Comparison of ENCODE assay signal across 31 mouse cellular contexts in the genomic region with DNA sequence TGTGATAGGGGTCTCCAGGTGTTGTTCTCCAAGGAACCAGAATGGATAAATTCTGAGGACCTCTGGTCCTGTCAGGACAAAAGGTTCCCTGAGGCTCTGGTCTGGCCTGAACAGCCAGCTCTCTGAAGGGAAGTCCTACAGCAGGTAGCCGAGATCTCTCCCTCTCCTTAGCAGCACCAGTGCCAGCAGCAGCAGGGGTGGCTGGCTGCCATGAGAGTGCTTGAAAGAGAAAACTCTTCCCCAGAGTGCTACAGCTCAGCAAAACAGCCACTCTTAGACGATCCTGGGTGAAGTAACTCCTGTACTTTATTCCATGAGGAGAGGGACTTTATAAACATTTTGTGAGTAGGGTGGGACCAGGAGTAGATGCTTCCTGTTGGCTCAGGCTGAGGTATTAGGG. TPM values are rescaled to one million over a fixed set of nuclear protein-coding genes. Genes with fewer than 3 reads are reported as not detected.
DNase-seq lines count a peak whose midpoint lies in the region; TF ChIP-seq lines count a peak whose summit lies in the region.
"Had no signal": no experiment of that assay in that cellular context is flagged by ENCODE, and none has a peak within 500 bp of the region (broad histone marks: within the 10 kb centered on the region; RNA-seq: fewer than 3 reads in every experiment).

No protein-coding gene starts in this region.

- TF ChIP-seq POLR2A in lung, adult 2 months (IDR thresholded peaks at IDR 0.05; ENCODE audit: borderline replicate concordance, extremely low read depth, low read depth, low read length), result no peak

- WGBS in lung, adult 2 months, result 30% methylated on average over 2 of the region's 2 CpGs

- H3K4me1 ChIP-seq in lung, adult 2 months (ENCODE audit: control insufficient read depth, insufficient read depth, low read length), result peaks cover 2% of the 10 kb centered on the region; the same call in 1 of the 2 replicates

- H3K4me3 ChIP-seq in lung, adult 2 months (replicated peaks; ENCODE audit: extremely low read depth, low read depth, low read length), result no peak overlapping the region
- H3K4me3 ChIP-seq: embryonic facial prominence, embryonic 15.5 days; erythroblast, embryonic 14.5 days; forebrain, embryonic 10.5 days; gastrocnemius, adult 2 months; heart, adult 2 months; heart, embryonic 13.5 days; hindbrain, embryonic 12.5 days had no signal

- peak; percentile 21 for DNase-seq in adrenal gland, postnatal 14 days
- DNase-seq in adrenal gland, adult 2 months, result no peak
- DNase-seq in NIH3T3 (ENCODE audit: low read depth), result peak; percentile 50
- DNase-seq in lung, adult 2 months, result peak; percentile 54
- DNase-seq in lung, postnatal 25 days (ENCODE audit: low spot score), result peak; percentile 66
- no peak for DNase-seq in gastrocnemius, adult 8-10 months (ENCODE audit: low spot score in 2 of 2)
- DNase-seq in kidney, postnatal 25 days, result no peak
- no peak for DNase-seq in adipocyte (ENCODE audit: low spot score)
- DNase-seq: adrenal gland, postnatal 25 days; cerebellum, adult 8-10 months; cerebellum, postnatal 14 days; embryo, embryonic 11 days; gastrocnemius, adult 2 months; gastrocnemius, postnatal 36 days; heart, adult 2 months; heart, postnatal 4 days had no signal

- no peak for TF ChIP-seq CTCF in lung, adult 2 months (IDR thresholded peaks at IDR 0.05; ENCODE audit: insufficient read depth, low read length)

RNA-seq across cellular contexts. Expression of a gene that starts 8.1 kb away (rescaled TPM):
- total RNA-seq in adrenal gland, postnatal 14 days (2021), result not detected in 2 replicates
- total RNA-seq in adrenal gland, adult 2 months (2021), result not detected
- not detected in 2 replicates for polyA plus RNA-seq in adrenal gland, adult 2 months (2012; rRNA removed)
- 0.11 and 0.96 TPM in 2 replicates for polyA plus RNA-seq in lung, adult 2 months (2012; rRNA removed)
- total RNA-seq in gastrocnemius, adult 8-10 months (2022), result not detected
- total RNA-seq: adrenal gland, postnatal 25 days; common myeloid progenitor, adult 5-6 weeks; gastrocnemius, adult 2 months; gastrocnemius, postnatal 36 days; heart, adult 2 months; heart, postnatal 4 days; MEL had no signal
- polyA plus RNA-seq: activated CD4-positive, CD25-positive, alpha-beta regulatory T cell, adult 4 months; forebrain, embryonic 14.5 days; heart, adult 2 months; heart, postnatal 0 days; hindbrain, embryonic 16.5 days; inflammation-experienced regulatory T-cells, adult 6 months had no signal

RNA-seq across cellular contexts. Expression of a gene that starts 9.4 kb away (rescaled TPM):
- total RNA-seq in adrenal gland, postnatal 14 days (2021), result 0.34 and 0.37 TPM in 2 replicates
- under 1 TPM; 0.21 to 0.26 TPM for total RNA-seq in adrenal gland, adult 2 months (2021)
- polyA plus RNA-seq in adrenal gland, adult 2 months (2012; rRNA removed), result 0.63 and 0.74 TPM in 2 replicates
- 1.5 and 2.7 TPM in 2 replicates for polyA plus RNA-seq in lung, adult 2 months (2012; rRNA removed)
- total RNA-seq in gastrocnemius, adult 8-10 months (2022), result not detected
- total RNA-seq: common myeloid progenitor, adult 5-6 weeks; gastrocnemius, adult 2 months; gastrocnemius, postnatal 36 days; heart, adult 2 months; heart, postnatal 4 days; MEL had no signal
- polyA plus RNA-seq: embryonic facial prominence, embryonic 11.5 days; embryonic facial prominence, embryonic 15.5 days; erythroblast, embryonic 14.5 days; forebrain, embryonic 10.5 days; forebrain, embryonic 14.5 days; heart, embryonic 13.5 days; heart, postnatal 0 days; hindbrain, embryonic 12.5 days; hindbrain, embryonic 16.5 days had no signal

RNA-seq across cellular contexts. Expression of a gene that starts 34.7 kb away (rescaled TPM):
- total RNA-seq in adrenal gland, postnatal 14 days (2021), result not detected in 2 replicates
- not detected for total RNA-seq in adrenal gland, adult 2 months (2021)
- not detected in 2 replicates for polyA plus RNA-seq in adrenal gland, adult 2 months (2012; rRNA removed)
- polyA plus RNA-seq in lung, adult 2 months (2012; rRNA removed), result not detected in 2 replicates
- total RNA-seq in gastrocnemius, adult 8-10 months (2022), result not detected
- total RNA-seq: adrenal gland, postnatal 25 days; common myeloid progenitor, adult 5-6 weeks; gastrocnemius, adult 2 months; gastrocnemius, postnatal 36 days; heart, adult 2 months; heart, postnatal 4 days; MEL had no signal
- polyA plus RNA-seq: activated CD4-positive, CD25-positive, alpha-beta regulatory T cell, adult 4 months; C2C12; embryonic facial prominence, embryonic 11.5 days; embryonic facial prominence, embryonic 15.5 days; erythroblast, embryonic 14.5 days; forebrain, embryonic 10.5 days; forebrain, embryonic 14.5 days; heart, adult 2 months; heart, embryonic 13.5 days; heart, postnatal 0 days; hindbrain, embryonic 12.5 days; hindbrain, embryonic 16.5 days; inflammation-experienced regulatory T-cells, adult 6 months; Patski had no signal

RNA-seq across cellular contexts. Expression of a gene that starts 48.1 kb away (rescaled TPM):
- total RNA-seq in adrenal gland, postnatal 14 days (2021), result 0.41 and 1.6 TPM in 2 replicates
- under 1 TPM; 0.24 to 0.46 TPM for total RNA-seq in adrenal gland, adult 2 months (2021)
- 0.58 and 0.68 TPM in 2 replicates for polyA plus RNA-seq in adrenal gland, adult 2 months (2012; rRNA removed)
- 0.24 and 12.9 TPM in 2 replicates for polyA plus RNA-seq in lung, adult 2 months (2012; rRNA removed)
- total RNA-seq in gastrocnemius, adult 8-10 months (2022), result not detected
- total RNA-seq: common myeloid progenitor, adult 5-6 weeks; gastrocnemius, adult 2 months; gastrocnemius, postnatal 36 days; heart, adult 2 months; heart, postnatal 4 days; MEL had no signal
- polyA plus RNA-seq: activated CD4-positive, CD25-positive, alpha-beta regulatory T cell, adult 4 months; embryonic facial prominence, embryonic 11.5 days; erythroblast, embryonic 14.5 days; forebrain, embryonic 14.5 days; heart, adult 2 months; heart, postnatal 0 days had no signal

RNA-seq across cellular contexts. Expression of a gene that starts 48.3 kb away (rescaled TPM):
- total RNA-seq in adrenal gland, postnatal 14 days (2021), result not detected in 2 replicates
- total RNA-seq in adrenal gland, adult 2 months (2021), result not detected
- not detected in 2 replicates for polyA plus RNA-seq in adrenal gland, adult 2 months (2012; rRNA removed)
- polyA plus RNA-seq in lung, adult 2 months (2012; rRNA removed), result not detected in 2 replicates
- not detected for total RNA-seq in gastrocnemius, adult 8-10 months (2022)
- total RNA-seq: adrenal gland, postnatal 25 days; common myeloid progenitor, adult 5-6 weeks; gastrocnemius, adult 2 months; gastrocnemius, postnatal 36 days; heart, adult 2 months; heart, postnatal 4 days; MEL had no signal
- polyA plus RNA-seq: activated CD4-positive, CD25-positive, alpha-beta regulatory T cell, adult 4 months; C2C12; embryonic facial prominence, embryonic 11.5 days; embryonic facial prominence, embryonic 15.5 days; erythroblast, embryonic 14.5 days; forebrain, embryonic 10.5 days; forebrain, embryonic 14.5 days; heart, adult 2 months; heart, embryonic 13.5 days; heart, postnatal 0 days; hindbrain, embryonic 12.5 days; hindbrain, embryonic 16.5 days; inflammation-experienced regulatory T-cells, adult 6 months; Patski had no signal

Comparison
In these comparisons a context has a peak if more than half of its experiments do, and no peak if none do; other contexts are left out.
1. DNase-seq: peak in adrenal gland, postnatal 14 days (single experiment), NIH3T3 (single experiment), lung, adult 2 months (single experiment) and lung, postnatal 25 days (single experiment); none in adrenal gland, adult 2 months (single experiment), gastrocnemius, adult 8-10 months (0 of 2), kidney, postnatal 25 days (0 of 2) and adipocyte (single experiment).